Mouse (Mus musculus): Measurements from ENCODE around the gene Asb11. TPM values are rescaled to one million over a fixed set of nuclear protein-coding genes. Genes with fewer than 3 reads are reported as not detected.

Asb11 gene
- not detected for polyA plus RNA-seq (2017; shearing (Covaris generic))

GRCm38 (mm10) chrX:164436709-164437108 is at the start of gene Asb11:
Asb11 (plus strand) TSS chrX:164436994.

DNA sequence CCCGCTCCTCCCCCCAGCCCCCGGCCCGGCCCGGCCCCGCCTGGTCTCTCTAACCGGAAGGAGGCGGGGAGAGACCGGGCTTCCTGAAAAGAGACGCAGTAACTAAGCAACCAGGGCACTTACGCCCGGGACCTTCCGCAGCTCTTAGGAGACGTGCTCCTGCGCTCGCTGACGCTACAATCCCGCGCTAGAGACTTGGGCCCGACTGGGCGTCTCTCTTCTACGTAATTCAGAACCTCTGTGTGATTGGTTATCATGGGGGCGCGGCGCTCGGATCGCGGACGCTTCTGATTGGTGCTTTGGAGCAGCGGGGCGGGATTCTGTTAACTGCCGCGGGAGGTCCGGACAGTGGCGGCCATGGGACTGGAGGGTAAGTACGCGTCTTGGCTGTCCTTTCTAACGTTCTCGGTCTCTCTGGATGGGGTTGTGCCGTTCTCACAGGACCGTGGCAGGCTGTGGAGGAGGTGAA is 17.3 kb upstream of the Asb11 start, which contains the start of gene Piga:
Gene Piga (plus strand): TSS at position 317 of the 469 bp plus-strand sequence.

DNA sequence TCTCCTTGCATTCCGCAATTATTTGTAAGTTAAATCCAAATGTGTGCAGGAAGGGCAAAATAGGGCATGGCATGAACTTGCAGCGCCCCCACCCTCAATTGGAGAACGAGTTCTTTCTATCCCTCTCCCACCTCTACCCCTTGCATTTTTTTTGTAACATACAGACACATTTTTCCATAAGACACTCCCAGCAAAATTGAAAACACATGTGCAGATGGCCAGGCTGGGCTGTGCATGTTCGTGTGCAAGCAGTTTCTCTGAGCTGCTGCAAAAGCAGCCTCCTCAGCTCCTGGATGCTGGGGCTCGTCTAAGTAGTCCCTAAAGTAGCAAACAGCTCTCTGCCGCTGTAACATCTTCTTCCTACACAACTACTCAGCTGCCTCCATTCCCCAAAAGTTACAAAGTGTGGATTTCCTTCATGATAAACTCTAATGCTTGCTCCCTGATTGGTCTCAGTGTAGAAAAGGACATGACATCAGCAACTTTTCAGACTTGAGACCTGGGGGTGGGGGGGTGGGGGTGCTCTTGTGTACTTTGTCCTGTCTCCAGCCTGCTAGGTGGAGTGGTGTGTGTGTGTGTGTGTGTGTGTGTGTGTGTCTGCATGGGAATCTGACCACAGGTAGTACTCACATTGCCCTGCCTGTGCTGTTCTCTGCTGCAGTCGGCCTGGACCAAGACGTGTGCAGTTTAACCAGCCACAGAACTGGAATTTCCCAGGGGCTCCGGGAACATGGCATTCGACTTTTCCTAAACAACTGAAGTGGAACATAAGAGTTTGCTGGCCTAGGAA is 69.1 kb downstream of the Asb11 start, which contains the start of gene Asb9:
Gene Asb9 (plus strand): TSS at position 619 of the 790 bp plus-strand sequence.

Other genes starting within 250 kb of the Asb11 start
- not detected for gene Bmx, start 178.8 kb upstream of the Asb11 start, polyA plus RNA-seq (2017; shearing (Covaris generic))
- not detected for gene Pir, start 167.6 kb upstream of the Asb11 start, polyA plus RNA-seq (2017; shearing (Covaris generic))
- not detected for gene Vegfd, start 63.6 kb upstream of the Asb11 start, polyA plus RNA-seq (2017; shearing (Covaris generic))
- gene Piga, start 17.2 kb upstream of the Asb11 start, polyA plus RNA-seq (2017; shearing (Covaris generic)), result 14.0 TPM
- not detected for gene Asb9, start 69.3 kb downstream of the Asb11 start, polyA plus RNA-seq (2017; shearing (Covaris generic))